Mouse (Mus musculus): ENCODE results near the gene Afap1l2. TPM values are rescaled to one million over a fixed set of nuclear protein-coding genes. Genes with fewer than 3 reads are reported as not detected.

Gene Afap1l2
- polyA plus RNA-seq, 1 experiment from 2014 or later, result 3.7 TPM

GRCm38 (mm10) chr19:56958011-56958410, 50.0 kb downstream of the Afap1l2 start:
- H3K27me3 ChIP-seq (ENCODE audit: control insufficient read depth, insufficient read depth, low read length), result no peaks in the 10 kb centered on the region
- DNase-seq (ENCODE audit: low spot score) (no peak), ATAC-seq (ENCODE audit: low FRiP score) (no peak)
- H3K27ac ChIP-seq (ENCODE audit: low read depth, low read length), result no peak overlapping the region
- no peaks in the 10 kb centered on the region for H3K4me1 ChIP-seq (replicated peaks; ENCODE audit: control insufficient read depth, insufficient read depth, low read length)
- WGBS, result 88% methylated on average over 4 of the region's 4 CpGs
- H3K4me3 ChIP-seq (ENCODE audit: low read depth, low read length), result no peak overlapping the region
- H3K9me3 ChIP-seq (ENCODE audit: control insufficient read depth, low read length), result no peaks in the 10 kb centered on the region
- no peak overlapping the region for H3K9ac ChIP-seq (ENCODE audit: low read depth, low read length)
- H3K36me3 ChIP-seq (ENCODE audit: control insufficient read depth, insufficient read depth, low read length), result no peaks in the 10 kb centered on the region
- H3K4me2 ChIP-seq (replicated peaks; ENCODE audit: low read depth, low read length), result no peak overlapping the region

GRCm38 (mm10) chr19:56955568-56956513, 52.2 kb downstream of the Afap1l2 start:
- ATAC-seq (ENCODE audit: low FRiP score), result no peak
- no peaks in the 10 kb centered on the region for H3K4me1 ChIP-seq (replicated peaks; ENCODE audit: control insufficient read depth, insufficient read depth, low read length)

DNA sequence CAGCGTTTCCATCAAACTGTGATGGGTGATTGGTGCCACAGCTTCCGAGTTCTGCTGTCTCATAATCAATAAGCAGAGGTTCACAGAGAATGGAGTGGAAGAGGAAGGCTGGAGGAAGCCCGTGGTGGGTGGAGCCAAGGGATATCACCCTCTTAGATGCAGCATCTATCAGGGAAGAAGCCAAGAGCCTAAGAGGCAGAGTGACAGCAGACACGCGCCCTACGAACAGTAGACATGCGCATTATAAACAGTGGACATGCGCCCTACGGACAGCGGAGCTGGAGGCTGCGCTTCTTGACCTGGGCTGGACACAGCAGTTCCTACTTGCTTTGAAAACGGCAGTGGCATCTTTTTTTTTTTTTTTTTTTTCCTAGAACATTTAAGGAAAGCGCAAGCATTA, 53.2 kb downstream of the Afap1l2 start:
- H3K9me3 ChIP-seq (ENCODE audit: control insufficient read depth, low read length), result no peaks in the 10 kb centered on the region

More at GRCm38 (mm10) chr19:56955568-56956513, 52.2 kb downstream of the Afap1l2 start:
- no peaks in the 10 kb centered on the region for H3K27me3 ChIP-seq (ENCODE audit: control insufficient read depth, insufficient read depth, low read length)
- H3K4me3 ChIP-seq (ENCODE audit: low read depth, low read length), result no peak overlapping the region
- no peak overlapping the region for H3K4me2 ChIP-seq (replicated peaks; ENCODE audit: low read depth, low read length)
- 70% methylated on average over 20 of the region's 20 CpGs for WGBS
- H3K36me3 ChIP-seq (ENCODE audit: control insufficient read depth, insufficient read depth, low read length), result no peaks in the 10 kb centered on the region
- no peaks in the 10 kb centered on the region for H3K9me3 ChIP-seq (ENCODE audit: control insufficient read depth, low read length)
- H3K27ac ChIP-seq (ENCODE audit: low read depth, low read length), result no peak overlapping the region
- H3K9ac ChIP-seq (ENCODE audit: low read depth, low read length), result no peak overlapping the region
- no peak for DNase-seq (ENCODE audit: low spot score)

GRCm38 (mm10) chr19:56953856-56954255, 54.2 kb downstream of the Afap1l2 start:
- Histone ChIP-seq H3K4me1 (replicated peaks; ENCODE audit: control insufficient read depth, insufficient read depth, low read length) (no peaks in the 10 kb centered on the region), H3K9ac (ENCODE audit: low read depth, low read length) (no peak overlapping the region), H3K4me2 (replicated peaks; ENCODE audit: low read depth, low read length) (no peak overlapping the region), H3K9me3 (ENCODE audit: control insufficient read depth, low read length) (no peaks in the 10 kb centered on the region), H3K4me3 (ENCODE audit: low read depth, low read length) (no peak overlapping the region), H3K27ac (ENCODE audit: low read depth, low read length) (no peak overlapping the region), H3K27me3 (ENCODE audit: control insufficient read depth, insufficient read depth, low read length) (no peaks in the 10 kb centered on the region), H3K36me3 (ENCODE audit: control insufficient read depth, insufficient read depth, low read length) (no peaks in the 10 kb centered on the region)
- no peak for ATAC-seq (ENCODE audit: low FRiP score)
- 84% methylated on average over 4 of the region's 4 CpGs for WGBS
- no peak for DNase-seq (ENCODE audit: low spot score)

More for the DNA sequence above, 53.2 kb downstream of the Afap1l2 start:
- no peak for ATAC-seq (ENCODE audit: low FRiP score)
- Histone ChIP-seq H3K9ac (ENCODE audit: low read depth, low read length) (no peak overlapping the region), H3K27me3 (ENCODE audit: control insufficient read depth, insufficient read depth, low read length) (no peaks in the 10 kb centered on the region), H3K4me1 (replicated peaks; ENCODE audit: control insufficient read depth, insufficient read depth, low read length) (no peaks in the 10 kb centered on the region), H3K4me3 (ENCODE audit: low read depth, low read length) (no peak overlapping the region), H3K4me2 (replicated peaks; ENCODE audit: low read depth, low read length) (no peak overlapping the region), H3K27ac (ENCODE audit: low read depth, low read length) (no peak overlapping the region), H3K36me3 (ENCODE audit: control insufficient read depth, insufficient read depth, low read length) (no peaks in the 10 kb centered on the region)
- 89% methylated on average over 13 of the region's 13 CpGs for whole genome bisulfite sequencing
- DNase-seq (ENCODE audit: low spot score), result no peak

GRCm38 (mm10) chr19:56950818-56951217, 57.2 kb downstream of the Afap1l2 start:
- 82% methylated on average over 7 of the region's 7 CpGs for WGBS
- DNase-seq (ENCODE audit: low spot score) (no peak), ATAC-seq (ENCODE audit: low FRiP score) (no peak)
- H3K4me2 ChIP-seq (replicated peaks; ENCODE audit: low read depth, low read length), result no peak overlapping the region
- H3K4me1 ChIP-seq (replicated peaks; ENCODE audit: control insufficient read depth, insufficient read depth, low read length), result no peaks in the 10 kb centered on the region
- no peak overlapping the region for H3K4me3 ChIP-seq (ENCODE audit: low read depth, low read length)
- H3K36me3 ChIP-seq (ENCODE audit: control insufficient read depth, insufficient read depth, low read length), result no peaks in the 10 kb centered on the region
- no peak overlapping the region for H3K9ac ChIP-seq (ENCODE audit: low read depth, low read length)
- H3K9me3 ChIP-seq (ENCODE audit: control insufficient read depth, low read length), result no peaks in the 10 kb centered on the region
- H3K27ac ChIP-seq (ENCODE audit: low read depth, low read length), result no peak overlapping the region
- no peaks in the 10 kb centered on the region for H3K27me3 ChIP-seq (ENCODE audit: control insufficient read depth, insufficient read depth, low read length)

- Histone ChIP-seq H3K9ac (ENCODE audit: low read depth, low read length) (no peak overlapping the region), H3K9me3 (ENCODE audit: control insufficient read depth, low read length) (no peaks in the 10 kb centered on the region), H3K4me3 (ENCODE audit: low read depth, low read length) (no peak overlapping the region), H3K36me3 (ENCODE audit: control insufficient read depth, insufficient read depth, low read length) (no peaks in the 10 kb centered on the region), H3K4me1 (replicated peaks; ENCODE audit: control insufficient read depth, insufficient read depth, low read length) (no peaks in the 10 kb centered on the region), H3K27ac (ENCODE audit: low read depth, low read length) (no peak overlapping the region), H3K4me2 (replicated peaks; ENCODE audit: low read depth, low read length) (no peak overlapping the region), H3K27me3 (ENCODE audit: control insufficient read depth, insufficient read depth, low read length) (no peaks in the 10 kb centered on the region)
- DNase-seq (ENCODE audit: low spot score) (no peak), ATAC-seq (ENCODE audit: low FRiP score) (no peak)
- WGBS, result 85% methylated on average over 8 of the region's 8 CpGs
These were observed 58.2 kb downstream of the Afap1l2 start for GRCm38 (mm10) chr19:56949868-56950267.

DNA sequence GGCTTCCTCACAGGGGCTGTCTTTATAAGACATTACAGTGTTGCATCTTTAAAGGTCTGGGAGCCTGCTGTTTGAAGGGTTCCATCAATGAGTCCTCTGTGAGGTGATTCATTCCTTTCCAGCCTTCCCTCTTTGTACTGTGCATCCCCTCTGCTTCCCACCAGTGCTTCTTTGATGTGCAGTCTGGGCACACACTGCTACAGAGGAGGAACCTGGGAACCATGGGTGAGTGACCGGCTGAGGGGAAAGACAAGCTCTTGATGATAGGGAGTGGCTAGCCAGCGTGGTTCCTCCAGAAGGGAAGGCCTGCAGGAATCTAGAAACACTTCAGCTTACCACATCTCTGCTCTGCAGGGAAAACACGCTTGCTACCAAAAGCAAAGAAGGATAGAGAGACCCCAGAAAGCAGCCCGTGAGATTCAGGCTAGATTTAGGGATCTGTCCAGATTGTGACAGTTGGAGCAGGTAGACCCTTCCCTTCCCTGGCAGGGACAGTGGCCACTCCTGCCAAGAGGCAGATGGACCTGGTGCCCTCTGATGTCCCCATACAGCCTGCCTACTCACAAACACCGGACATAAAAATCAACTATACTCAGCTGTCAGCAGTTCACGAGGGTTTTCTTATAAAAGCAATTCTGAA, 59.9 kb downstream of the Afap1l2 start:
- no peak for DNase-seq (ENCODE audit: low spot score)

GRCm38 (mm10) chr19:56946727-56947126, 61.3 kb downstream of the Afap1l2 start:
- H3K4me3 ChIP-seq (ENCODE audit: low read depth, low read length), result no peak overlapping the region
- DNase-seq (ENCODE audit: low spot score) (no peak), ATAC-seq (ENCODE audit: low FRiP score) (no peak)
- H3K27ac ChIP-seq (ENCODE audit: low read depth, low read length), result no peak overlapping the region
- H3K9ac ChIP-seq (ENCODE audit: low read depth, low read length), result no peak overlapping the region
- H3K4me1 ChIP-seq (replicated peaks; ENCODE audit: control insufficient read depth, insufficient read depth, low read length), result no peaks in the 10 kb centered on the region
- no peaks in the 10 kb centered on the region for H3K27me3 ChIP-seq (ENCODE audit: control insufficient read depth, insufficient read depth, low read length)
- H3K36me3 ChIP-seq (ENCODE audit: control insufficient read depth, insufficient read depth, low read length), result no peaks in the 10 kb centered on the region
- 97% methylated on average over 3 of the region's 3 CpGs for WGBS
- no peak overlapping the region for H3K4me2 ChIP-seq (replicated peaks; ENCODE audit: low read depth, low read length)
- no peaks in the 10 kb centered on the region for H3K9me3 ChIP-seq (ENCODE audit: control insufficient read depth, low read length)

More for the DNA sequence above, 59.9 kb downstream of the Afap1l2 start:
- Histone ChIP-seq H3K27ac (ENCODE audit: low read depth, low read length) (no peak overlapping the region), H3K9ac (ENCODE audit: low read depth, low read length) (no peak overlapping the region), H3K4me2 (replicated peaks; ENCODE audit: low read depth, low read length) (no peak overlapping the region), H3K36me3 (ENCODE audit: control insufficient read depth, insufficient read depth, low read length) (no peaks in the 10 kb centered on the region), H3K27me3 (ENCODE audit: control insufficient read depth, insufficient read depth, low read length) (no peaks in the 10 kb centered on the region), H3K4me3 (ENCODE audit: low read depth, low read length) (no peak overlapping the region), H3K9me3 (ENCODE audit: control insufficient read depth, low read length) (no peaks in the 10 kb centered on the region), H3K4me1 (replicated peaks; ENCODE audit: control insufficient read depth, insufficient read depth, low read length) (no peaks in the 10 kb centered on the region)
- WGBS, result 73% methylated on average over 6 of the region's 6 CpGs
- no peak for ATAC-seq (ENCODE audit: low FRiP score)
